Mouse (Mus musculus): Measurements from ENCODE around the gene Btbd2. TPM values are rescaled to one million over a fixed set of nuclear protein-coding genes. Genes with fewer than 3 reads are reported as not detected.

Gene Btbd2
- 10.7 and 11.5 TPM in 2 replicates for polyA plus RNA-seq (2015; fragmentation: Nextera tagmentation; extraction: Ambion mirVana)

GRCm38 (mm10) chr10:80656863-80657623 is at the start of gene Btbd2:
TSS of gene Btbd2 (minus strand) at chr10:80657071.
- peak within 1 kb of the TSS; percentile 82 for H3K27ac ChIP-seq (ENCODE audit: low read depth)
- no peaks in the 10 kb centered on the region for H3K36me3 ChIP-seq (replicated peaks; ENCODE audit: insufficient read depth, low read length)
- ATAC-seq, result peak; percentile 7
- no peaks in the 10 kb centered on the region for H3K9me3 ChIP-seq (ENCODE audit: low read length)
- TF ChIP-seq CTCF (IDR thresholded peaks at IDR 0.05; ENCODE audit: low read depth) (no peak), EP300 (IDR thresholded peaks at IDR 0.05; ENCODE audit: low read depth) (no peak)
- peak within 1 kb of the TSS; percentile 97 for H3K4me2 ChIP-seq (ENCODE audit: low read depth, low read length)
- DNase-seq, result peak; percentile 63
- H3K27me3 ChIP-seq (ENCODE audit: insufficient read depth, low read length), result no peaks in the 10 kb centered on the region
- H3K4me1 ChIP-seq (ENCODE audit: insufficient read depth), result peaks cover 31% of the 10 kb centered on the region
- WGBS (ENCODE audit: insufficient replicate concordance), result 34% methylated on average over 15 of the region's 15 CpGs
- peak within 1 kb of the TSS; percentile 91 for H3K4me3 ChIP-seq (ENCODE audit: low read depth, low read length)
- peak within 1 kb of the TSS; percentile 93 for H3K9ac ChIP-seq (replicated peaks)

GRCm38 (mm10) chr10:80705479-80705878 is 48.6 kb upstream of the Btbd2 start:
- DNase-seq (no peak), ATAC-seq (no peak)
- no peak overlapping the region for H3K9ac ChIP-seq (replicated peaks)
- peaks cover 45% of the 10 kb centered on the region for H3K36me3 ChIP-seq (replicated peaks; ENCODE audit: insufficient read depth, low read length)
- no peak overlapping the region for H3K4me3 ChIP-seq (ENCODE audit: low read depth, low read length)
- no peak overlapping the region for H3K4me2 ChIP-seq (ENCODE audit: low read depth, low read length)
- no peaks in the 10 kb centered on the region for H3K9me3 ChIP-seq (ENCODE audit: low read length)
- no peak overlapping the region for H3K27ac ChIP-seq (ENCODE audit: low read depth)
- TF ChIP-seq EP300 (IDR thresholded peaks at IDR 0.05; ENCODE audit: low read depth), result no peak
- peaks cover 23% of the 10 kb centered on the region for H3K4me1 ChIP-seq (ENCODE audit: insufficient read depth)
- H3K27me3 ChIP-seq (ENCODE audit: insufficient read depth, low read length), result no peaks in the 10 kb centered on the region
- WGBS (ENCODE audit: insufficient replicate concordance), result 68% methylated on average over 3 of the region's 3 CpGs

GRCm38 (mm10) chr10:80705033-80705432 is 48.2 kb upstream of the Btbd2 start:
- no peak for DNase-seq
- H3K4me2 ChIP-seq (ENCODE audit: low read depth, low read length), result no peak overlapping the region
- H3K4me3 ChIP-seq (ENCODE audit: low read depth, low read length), result no peak overlapping the region
- peaks cover 41% of the 10 kb centered on the region for H3K36me3 ChIP-seq (replicated peaks; ENCODE audit: insufficient read depth, low read length)
- no peak overlapping the region for H3K27ac ChIP-seq (ENCODE audit: low read depth)
- no peak overlapping the region for H3K9ac ChIP-seq (replicated peaks)
- ATAC-seq, result no peak
- WGBS (ENCODE audit: insufficient replicate concordance), result 37% methylated on average over 3 of the region's 3 CpGs
- no peaks in the 10 kb centered on the region for H3K27me3 ChIP-seq (ENCODE audit: insufficient read depth, low read length)
- no peak for TF ChIP-seq EP300 (IDR thresholded peaks at IDR 0.05; ENCODE audit: low read depth)
- TF ChIP-seq CTCF (IDR thresholded peaks at IDR 0.05; ENCODE audit: low read depth), result no peak
- H3K9me3 ChIP-seq (ENCODE audit: low read length), result no peaks in the 10 kb centered on the region
- peaks cover 28% of the 10 kb centered on the region for H3K4me1 ChIP-seq (ENCODE audit: insufficient read depth)

- Histone ChIP-seq H3K4me2 (ENCODE audit: low read depth, low read length) (no peak overlapping the region), H3K27me3 (ENCODE audit: insufficient read depth, low read length) (no peaks in the 10 kb centered on the region), H3K9me3 (ENCODE audit: low read length) (no peaks in the 10 kb centered on the region), H3K4me3 (ENCODE audit: low read depth, low read length) (no peak overlapping the region), H3K4me1 (ENCODE audit: insufficient read depth) (peaks cover 34% of the 10 kb centered on the region), H3K36me3 (replicated peaks; ENCODE audit: insufficient read depth, low read length) (peaks cover 35% of the 10 kb centered on the region), H3K27ac (ENCODE audit: low read depth) (no peak overlapping the region), H3K9ac (replicated peaks) (no peak overlapping the region)
- ATAC-seq (no peak), DNase-seq (no peak)
- no peak for TF ChIP-seq CTCF (IDR thresholded peaks at IDR 0.05; ENCODE audit: low read depth)
- no peak for TF ChIP-seq EP300 (IDR thresholded peaks at IDR 0.05; ENCODE audit: low read depth)
- 94% methylated on average over 5 of the region's 5 CpGs for WGBS (ENCODE audit: insufficient replicate concordance)
Observed at GRCm38 (mm10) chr10:80704418-80704817, 47.5 kb upstream of the Btbd2 start.

GRCm38 (mm10) chr10:80703643-80704042 is 46.8 kb upstream of the Btbd2 start:
- Histone ChIP-seq H3K9me3 (ENCODE audit: low read length) (no peaks in the 10 kb centered on the region), H3K27ac (ENCODE audit: low read depth) (no peak overlapping the region; the same call in 1 of the 2 replicates), H3K4me2 (ENCODE audit: low read depth, low read length) (peak overlapping the region; percentile 92), H3K36me3 (replicated peaks; ENCODE audit: insufficient read depth, low read length) (peaks cover 27% of the 10 kb centered on the region), H3K9ac (replicated peaks) (peak overlapping the region; percentile 80), H3K4me1 (ENCODE audit: insufficient read depth) (peaks cover 41% of the 10 kb centered on the region), H3K27me3 (ENCODE audit: insufficient read depth, low read length) (no peaks in the 10 kb centered on the region), H3K4me3 (ENCODE audit: low read depth, low read length) (peak overlapping the region; percentile 64)
- no peak for ATAC-seq
- DNase-seq, result no peak
- no peak for TF ChIP-seq EP300 (IDR thresholded peaks at IDR 0.05; ENCODE audit: low read depth)
- no peak for TF ChIP-seq CTCF (IDR thresholded peaks at IDR 0.05; ENCODE audit: low read depth)
- WGBS (ENCODE audit: insufficient replicate concordance), result 88% methylated on average over 5 of the region's 5 CpGs

- H3K4me3 ChIP-seq (ENCODE audit: low read depth, low read length), result peak overlapping the region; percentile 64
- DNase-seq (peak; percentile 97), ATAC-seq (peak; percentile 82)
- TF ChIP-seq CTCF (IDR thresholded peaks at IDR 0.05; ENCODE audit: low read depth) (0 out of 2 replicates have a peak, but pooled peaks have one; percentile 15), EP300 (IDR thresholded peaks at IDR 0.05; ENCODE audit: low read depth) (no peak)
- peaks cover 18% of the 10 kb centered on the region for H3K36me3 ChIP-seq (replicated peaks; ENCODE audit: insufficient read depth, low read length)
- H3K9me3 ChIP-seq (ENCODE audit: low read length), result no peaks in the 10 kb centered on the region
- WGBS (ENCODE audit: insufficient replicate concordance), result 3% methylated on average over 38 of the region's 47 CpGs
- H3K27me3 ChIP-seq (ENCODE audit: insufficient read depth, low read length), result no peaks in the 10 kb centered on the region
- peak overlapping the region; percentile 92 for H3K4me2 ChIP-seq (ENCODE audit: low read depth, low read length)
- peak overlapping the region; percentile 80 for H3K9ac ChIP-seq (replicated peaks)
- peaks cover 50% of the 10 kb centered on the region for H3K4me1 ChIP-seq (ENCODE audit: insufficient read depth)
- H3K27ac ChIP-seq (ENCODE audit: low read depth), result peak overlapping the region; percentile 96
Observed at GRCm38 (mm10) chr10:80702536-80703390, 45.9 kb upstream of the Btbd2 start.

Data from liver, postnatal 0 days (tissue).